Mouse (Mus musculus) kidney, postnatal 0 days (tissue): ENCODE results near the gene Map3k6. TPM values are rescaled to one million over a fixed set of nuclear protein-coding genes. Genes with fewer than 3 reads are reported as not detected.

ENCODE experiments used
- ATAC-seq: fragments of 200-750 bp; cut with Nextera tagmentation; replicated peaks from 2 replicates; pipeline ENCODE4 v1.8.0; 2017; ENCODE audit warnings: low read depth, moderate number of reproducible peaks, moderate TSS enrichment, moderate library complexity; ENCODE audit not compliant: low FRiP score
- DNase-seq: peaks from one replicate; pipeline ENCODE4 v3.0.0-alpha.2; 2016; ENCODE audit warnings: low spot score
- H3K27ac ChIP-seq: fragments of 300-500 bp; sonication (generic); 2 replicates; pipeline ENCODE4 v1.5.1; 2014; ENCODE audit warnings: mild to moderate bottlenecking
- H3K27me3 ChIP-seq: fragments of 300-500 bp; sonication (generic); 2 replicates; pipeline ENCODE4 v1.6.1; 2014; ENCODE audit warnings: low read length, mixed read lengths; ENCODE audit not compliant: insufficient read depth
- H3K36me3 ChIP-seq: fragments of 300-500 bp; sonication (generic); 2 replicates; pipeline ENCODE4 v1.6.1; 2014; ENCODE audit warnings: low read length, mixed read lengths; ENCODE audit not compliant: insufficient read depth
- H3K4me1 ChIP-seq: fragments of 300-500 bp; sonication (generic); replicated peaks from 2 replicates; pipeline ENCODE4 v1.6.1; 2014; ENCODE audit warnings: antibody characterized with exemption, low read length, mixed read lengths; ENCODE audit not compliant: insufficient read depth
- H3K4me2 ChIP-seq: fragments of 300-500 bp; sonication (generic); 2 replicates; pipeline ENCODE4 v1.6.1; 2014; ENCODE audit warnings: mild to moderate bottlenecking, low read length, moderate library complexity, mixed read lengths
- H3K4me3 ChIP-seq: fragments of 300-500 bp; sonication (generic); replicated peaks from 2 replicates; pipeline ENCODE4 v1.5.1; 2014; ENCODE audit warnings: low read depth, low read length
- H3K9ac ChIP-seq: fragments of 300-500 bp; sonication (generic); 2 replicates; pipeline ENCODE4 v1.6.1; 2014; ENCODE audit warnings: low read depth, low read length
- H3K9me3 ChIP-seq: fragments of 300-500 bp; sonication (generic); replicated peaks from 2 replicates; pipeline ENCODE4 v1.6.1; 2016; ENCODE audit warnings: low read length, inconsistent platforms, mixed read lengths
- CTCF ChIP-seq: IDR thresholded peaks from 2 replicates; pipeline ENCODE4 v1.5.1; 2016; ENCODE audit warnings: antibody characterized with exemption, low read depth, mild to moderate bottlenecking, moderate library complexity
- WGBS: fragments of 180-500 bp; shearing (Covaris S2); extraction: QIAGEN DNeasy Blood & Tissue Kit; methylation state at CpG from one replicate; pipeline ENCODE4 v1.1.7; 2014; 5-methylcytosine and 5-hydroxymethylcytosine counted together
- polyA plus RNA-seq: library from polyadenylated mRNA; unstranded; fragments of >200 nt; fragmentation: Nextera tagmentation; extraction: Ambion mirVana; gene quantifications from 2 replicates; pipeline ENCODE4 v1.2.1, GENCODE M21; 2015

Gene Map3k6
- polyA plus RNA-seq, 1 experiment from 2014 or later = 4.2 TPM

DNA sequence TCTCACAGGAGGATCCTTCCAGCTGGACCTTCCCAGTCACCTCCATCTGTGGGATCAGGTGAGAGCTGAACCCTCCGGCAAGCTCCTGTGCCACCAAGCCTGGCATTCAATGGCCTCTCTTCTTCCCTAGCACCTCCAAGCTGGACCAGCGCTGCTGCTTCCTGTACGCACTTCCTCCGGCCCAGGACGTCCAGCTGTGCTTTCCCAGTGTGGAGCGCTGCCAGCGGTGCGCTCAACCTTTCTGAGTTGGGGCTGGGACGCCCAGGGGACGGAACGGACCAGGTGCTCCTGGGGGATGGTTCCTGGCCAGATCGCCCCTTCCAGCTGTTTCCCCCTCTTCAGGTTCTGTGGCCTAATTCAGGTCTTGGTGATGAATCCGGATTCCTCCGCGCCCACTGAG is 6.5 kb downstream of the Map3k6 start:
- 24% methylated on average over 15 of the region's 15 CpGs for WGBS
- Histone ChIP-seq H3K9me3 (no peaks in the 10 kb centered on the region), H3K36me3 (no peaks in the 10 kb centered on the region), H3K27me3 (0 out of 2 replicates have a peak, but pooled peaks cover 4% of the 10 kb centered on the region), H3K27ac (no peak overlapping the region), H3K4me3 (no peak overlapping the region), H3K4me1 (peaks cover 9% of the 10 kb centered on the region; the same call in 1 of the 2 replicates), H3K9ac (no peak overlapping the region), H3K4me2 (no peak overlapping the region)
- TF ChIP-seq CTCF = no peak
- ATAC-seq (no peak), DNase-seq (peak; percentile 40)

- no peak for DNase-seq
- Histone ChIP-seq H3K27ac (no peak overlapping the region), H3K9me3 (no peaks in the 10 kb centered on the region), H3K36me3 (no peaks in the 10 kb centered on the region), H3K4me1 (peaks cover 9% of the 10 kb centered on the region; the same call in 1 of the 2 replicates), H3K4me2 (no peak overlapping the region), H3K9ac (no peak overlapping the region), H3K27me3 (no peaks in the 10 kb centered on the region), H3K4me3 (no peak overlapping the region)
- 56% methylated on average over 13 of the region's 13 CpGs for WGBS
- TF ChIP-seq CTCF = no peak
- ATAC-seq = no peak
Observed at GRCm38 (mm10) chr4:133247806-133248449, 7.3 kb downstream of the Map3k6 start.

GRCm38 (mm10) chr4:133250609-133251008 is 10.0 kb downstream of the Map3k6 start:
- Histone ChIP-seq H3K4me1 (peaks cover 9% of the 10 kb centered on the region; the same call in 1 of the 2 replicates), H3K27me3 (no peaks in the 10 kb centered on the region), H3K27ac (no peak overlapping the region), H3K4me3 (peak overlapping the region; percentile 28), H3K4me2 (peak overlapping the region; percentile 67), H3K36me3 (no peaks in the 10 kb centered on the region), H3K9me3 (no peaks in the 10 kb centered on the region), H3K9ac (no peak overlapping the region)
- DNase-seq (peak; percentile 82), ATAC-seq (0 out of 2 replicates have a peak, but pooled peaks have one; percentile 18)
- TF ChIP-seq CTCF = peak; percentile 91
- WGBS = 4% methylated on average over 22 of the region's 22 CpGs

- no peak overlapping the region for H3K27ac ChIP-seq
Observed at GRCm38 (mm10) chr4:133251214-133251613, 10.6 kb downstream of the Map3k6 start.

GRCm38 (mm10) chr4:133252089-133252488 is 11.5 kb downstream of the Map3k6 start:
- H3K4me3 ChIP-seq = no peak overlapping the region
- no peaks in the 10 kb centered on the region for H3K9me3 ChIP-seq
- H3K4me1 ChIP-seq = peaks cover 9% of the 10 kb centered on the region; the same call in 1 of the 2 replicates
- H3K27ac ChIP-seq = no peak overlapping the region
- WGBS = 49% methylated on average over 4 of the region's 4 CpGs
- H3K9ac ChIP-seq = no peak overlapping the region
- no peaks in the 10 kb centered on the region for H3K36me3 ChIP-seq
- H3K4me2 ChIP-seq = no peak overlapping the region
- DNase-seq (peak; percentile 24), ATAC-seq (no peak)
- peak; percentile 43; the same call in 1 of the 2 replicates for TF ChIP-seq CTCF
- H3K27me3 ChIP-seq = 0 out of 2 replicates have a peak, but pooled peaks cover 5% of the 10 kb centered on the region

More at GRCm38 (mm10) chr4:133251214-133251613, 10.6 kb downstream of the Map3k6 start:
- no peak for TF ChIP-seq CTCF
- ATAC-seq (no peak), DNase-seq (no peak)
- H3K27me3 ChIP-seq = 0 out of 2 replicates have a peak, but pooled peaks cover 5% of the 10 kb centered on the region
- peak overlapping the region; percentile 67 for H3K4me2 ChIP-seq
- peak overlapping the region; percentile 49 for H3K9ac ChIP-seq
- H3K36me3 ChIP-seq = no peaks in the 10 kb centered on the region
- peak overlapping the region; percentile 28 for H3K4me3 ChIP-seq
- H3K9me3 ChIP-seq = no peaks in the 10 kb centered on the region
- 6% methylated on average over 31 of the region's 31 CpGs for WGBS
- peaks cover 9% of the 10 kb centered on the region; the same call in 1 of the 2 replicates for H3K4me1 ChIP-seq

DNA sequence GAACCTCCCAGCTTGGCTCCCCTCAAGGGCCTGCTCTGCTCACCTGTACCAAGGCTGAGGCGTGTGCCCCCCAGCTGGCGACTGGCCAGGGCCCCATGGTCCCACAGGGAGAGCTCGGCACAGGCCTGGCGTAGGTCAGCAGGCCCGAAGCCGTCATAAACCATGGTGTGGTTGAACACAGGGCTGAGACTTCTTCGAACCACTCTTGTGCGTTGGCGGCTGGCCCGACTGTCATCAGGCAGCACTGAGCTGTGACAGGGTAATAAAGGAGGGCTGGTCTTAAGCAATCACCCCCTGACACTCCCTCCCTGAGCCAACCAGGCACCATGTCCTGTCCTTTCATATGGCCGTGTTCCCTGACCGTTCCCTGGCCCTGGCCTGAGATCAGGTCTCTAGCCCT is 12.8 kb downstream of the Map3k6 start:
- no peak overlapping the region for H3K9ac ChIP-seq
- no peaks in the 10 kb centered on the region for H3K36me3 ChIP-seq
- no peak for ATAC-seq
- 32% methylated on average over 12 of the region's 12 CpGs for WGBS
- H3K9me3 ChIP-seq = no peaks in the 10 kb centered on the region
- DNase-seq = peak; percentile 53
- no peak for TF ChIP-seq CTCF
- H3K4me1 ChIP-seq = peaks cover 9% of the 10 kb centered on the region; the same call in 1 of the 2 replicates
- 0 out of 2 replicates have a peak, but pooled peaks cover 5% of the 10 kb centered on the region for H3K27me3 ChIP-seq
- H3K4me2 ChIP-seq = no peak overlapping the region
- no peak overlapping the region for H3K4me3 ChIP-seq
- no peak overlapping the region for H3K27ac ChIP-seq
